Mouse (Mus musculus): ENCODE data around the gene H2-Ab1. TPM values are rescaled to one million over a fixed set of nuclear protein-coding genes. Genes with fewer than 3 reads are reported as not detected.
"Not testable (repeated sequence)": the region's sequence is repeated elsewhere in the genome, so short reads cannot be mapped to it uniquely, and the experiment has no call there.

Gene H2-Ab1
- total RNA-seq, 1 experiment = 1.9 TPM

DNA sequence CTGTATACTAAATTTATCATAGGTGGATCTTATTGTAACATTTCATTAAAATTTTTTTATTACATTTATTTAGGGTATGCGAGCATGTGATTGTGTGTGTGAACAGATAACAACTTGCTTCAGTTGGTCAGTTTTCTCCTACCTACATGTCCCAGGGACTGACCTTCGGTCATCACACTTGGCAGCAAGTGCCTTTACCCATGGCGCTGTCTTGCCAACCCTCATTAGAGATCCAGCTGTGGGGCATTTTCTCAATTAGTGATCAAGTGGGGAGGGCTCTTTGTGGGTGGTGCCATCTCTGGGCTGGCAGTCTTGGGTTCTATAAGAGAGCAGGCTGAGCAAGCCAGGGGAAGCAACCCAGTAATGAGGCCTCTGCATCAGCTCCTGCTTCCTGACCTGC, 32.7 kb upstream of the H2-Ab1 start:
- TF ChIP-seq ZNF384 (IDR thresholded peaks at IDR 0.05; ENCODE audit: low read depth, low read length) = no peak
- TF ChIP-seq ZC3H11A (IDR thresholded peaks at IDR 0.05; ENCODE audit: borderline replicate concordance, low read depth, low read length) = no peak
- no peak for TF ChIP-seq CHD2 (IDR thresholded peaks at IDR 0.05; ENCODE audit: low read depth, low read length)
- no peak for TF ChIP-seq HCFC1 (IDR thresholded peaks at IDR 0.05; ENCODE audit: borderline replicate concordance, insufficient read depth, low read length)
- no peak for TF ChIP-seq MAFK (IDR thresholded peaks at IDR 0.05; ENCODE audit: insufficient read depth, low read depth, low read length)
- DNase-seq (ENCODE audit: low read depth, low spot score) = no peak
- no peaks in the 10 kb centered on the region for H3K4me1 ChIP-seq (ENCODE audit: control insufficient read depth in 2 of 2, insufficient read depth in 2 of 2, low read length in 2 of 2, poor library complexity in 1 of 2)
- in situ Hi-C loops (cut with MboI; ENCODE audit: low sequenced_read_pairs in 2 of 2, unreplicated experiment in 2 of 2) = no loop called here
- H3K9me3 ChIP-seq (ENCODE audit: control insufficient read depth, insufficient read depth, low read depth, low read length) = peaks cover 9% of the 10 kb centered on the region; the same call in 1 of the 2 replicates
- no peaks in the 10 kb centered on the region for H3K36me3 ChIP-seq (ENCODE audit: control insufficient read depth, insufficient read depth, low read length, poor library complexity, severe bottlenecking)
- H3K9ac ChIP-seq (ENCODE audit: insufficient read depth, low read depth, low read length, poor library complexity, severe bottlenecking) = no peak overlapping the region
- H3K4me3 ChIP-seq (ENCODE audit: insufficient read depth in 1 of 2, low read depth in 1 of 2, low read length in 2 of 2, poor library complexity in 1 of 2, severe bottlenecking in 1 of 2) = no peak overlapping the region
- no peak overlapping the region for H3K27ac ChIP-seq (ENCODE audit: insufficient read depth, low read depth, low read length, poor library complexity, severe bottlenecking)

DNA sequence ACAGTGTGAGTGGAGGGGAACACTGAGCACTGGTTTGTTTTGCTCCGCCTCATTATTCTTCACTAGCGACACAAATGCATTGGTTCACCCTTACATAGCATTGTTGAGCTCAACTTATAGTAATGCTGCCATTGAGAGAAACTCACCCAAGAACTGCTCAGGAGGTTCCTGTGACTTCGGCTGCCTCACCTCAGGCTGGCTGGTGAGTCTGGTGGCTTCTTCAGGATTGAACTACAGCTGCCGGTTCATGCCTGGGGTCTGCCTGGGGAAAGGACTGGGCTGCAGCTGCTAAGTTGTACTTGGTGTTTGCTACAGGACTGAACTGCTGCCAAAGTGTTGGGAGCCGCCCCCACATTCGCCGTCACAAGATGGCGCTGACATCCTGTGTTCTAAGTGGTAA, 32.1 kb upstream of the H2-Ab1 start:
- H3K36me3 ChIP-seq (ENCODE audit: control insufficient read depth, insufficient read depth, low read length, poor library complexity, severe bottlenecking) = no peaks in the 10 kb centered on the region
- H3K27ac ChIP-seq (ENCODE audit: insufficient read depth, low read depth, low read length, poor library complexity, severe bottlenecking) = no peak overlapping the region
- in situ Hi-C loops (cut with MboI; ENCODE audit: low sequenced_read_pairs in 2 of 2, unreplicated experiment in 2 of 2) = no loop called here
- no peaks in the 10 kb centered on the region for H3K4me1 ChIP-seq (ENCODE audit: control insufficient read depth in 2 of 2, insufficient read depth in 2 of 2, low read length in 2 of 2, poor library complexity in 1 of 2)
- DNase-seq (ENCODE audit: low read depth, low spot score) = no peak
- no peak overlapping the region for H3K9ac ChIP-seq (ENCODE audit: insufficient read depth, low read depth, low read length, poor library complexity, severe bottlenecking)
- H3K9me3 ChIP-seq (ENCODE audit: control insufficient read depth, insufficient read depth, low read depth, low read length) = peaks cover 9% of the 10 kb centered on the region; the same call in 1 of the 2 replicates
- TF ChIP-seq ZNF384 (IDR thresholded peaks at IDR 0.05; ENCODE audit: low read depth, low read length) (no peak), MAFK (IDR thresholded peaks at IDR 0.05; ENCODE audit: insufficient read depth, low read depth, low read length) (no peak), CHD2 (IDR thresholded peaks at IDR 0.05; ENCODE audit: low read depth, low read length) (no peak), ZC3H11A (IDR thresholded peaks at IDR 0.05; ENCODE audit: borderline replicate concordance, low read depth, low read length) (no peak), HCFC1 (IDR thresholded peaks at IDR 0.05; ENCODE audit: borderline replicate concordance, insufficient read depth, low read length) (no peak)
- H3K4me3 ChIP-seq (ENCODE audit: insufficient read depth in 1 of 2, low read depth in 1 of 2, low read length in 2 of 2, poor library complexity in 1 of 2, severe bottlenecking in 1 of 2) = no peak overlapping the region

DNA sequence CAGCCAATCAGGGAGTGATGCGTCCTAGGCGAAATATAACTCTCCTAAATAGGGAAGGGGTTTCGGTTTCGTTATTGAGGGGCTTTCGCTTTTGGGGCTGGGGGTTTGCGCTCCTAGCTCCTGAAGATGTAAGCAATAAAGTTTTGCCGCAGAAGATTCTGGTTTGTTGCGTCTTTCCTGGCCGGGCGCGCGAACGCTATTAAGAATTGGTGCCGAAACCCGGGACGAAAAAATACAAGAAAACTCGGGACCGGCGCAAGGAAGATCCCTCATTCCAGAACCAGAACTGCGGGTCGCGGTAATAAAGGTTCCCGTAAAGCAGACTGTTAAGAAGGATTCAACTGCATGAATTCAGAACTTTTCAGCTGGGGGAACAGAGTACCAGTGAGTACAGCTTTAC, 31.6 kb upstream of the H2-Ab1 start:
- in situ Hi-C loops (cut with MboI; ENCODE audit: low sequenced_read_pairs in 2 of 2, unreplicated experiment in 2 of 2); H3K9me3 ChIP-seq (ENCODE audit: control insufficient read depth, insufficient read depth, low read depth, low read length); H3K36me3 ChIP-seq (ENCODE audit: control insufficient read depth, insufficient read depth, low read length, poor library complexity, severe bottlenecking); DNase-seq (ENCODE audit: low read depth, low spot score); H3K4me1 ChIP-seq (ENCODE audit: control insufficient read depth in 2 of 2, insufficient read depth in 2 of 2, low read length in 2 of 2, poor library complexity in 1 of 2); H3K4me3 ChIP-seq (ENCODE audit: insufficient read depth in 1 of 2, low read depth in 1 of 2, low read length in 2 of 2, poor library complexity in 1 of 2, severe bottlenecking in 1 of 2); H3K9ac ChIP-seq (ENCODE audit: insufficient read depth, low read depth, low read length, poor library complexity, severe bottlenecking); H3K27ac ChIP-seq (ENCODE audit: insufficient read depth, low read depth, low read length, poor library complexity, severe bottlenecking): not testable (repeated sequence)

DNA sequence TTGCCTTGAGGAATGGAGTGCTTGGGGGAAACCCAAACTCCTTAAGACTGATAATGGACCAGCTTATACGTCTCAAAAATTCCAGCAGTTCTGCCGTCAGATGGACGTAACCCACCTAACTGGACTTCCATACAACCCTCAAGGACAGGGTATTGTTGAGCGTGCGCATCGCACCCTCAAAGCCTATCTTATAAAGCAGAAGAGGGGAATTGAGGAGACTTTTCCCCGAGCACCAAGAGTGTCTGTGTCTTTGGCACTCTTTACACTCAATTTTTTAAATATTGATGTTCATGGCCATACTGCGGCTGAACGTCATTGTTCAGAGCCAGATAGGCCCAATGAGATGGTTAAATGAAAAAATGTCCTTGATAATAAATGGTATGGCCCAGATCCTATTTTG, 26.5 kb upstream of the H2-Ab1 start:
- H3K4me1 ChIP-seq (ENCODE audit: control insufficient read depth in 2 of 2, insufficient read depth in 2 of 2, low read length in 2 of 2, poor library complexity in 1 of 2); DNase-seq (ENCODE audit: low read depth, low spot score); H3K4me3 ChIP-seq (ENCODE audit: insufficient read depth in 1 of 2, low read depth in 1 of 2, low read length in 2 of 2, poor library complexity in 1 of 2, severe bottlenecking in 1 of 2); H3K36me3 ChIP-seq (ENCODE audit: control insufficient read depth, insufficient read depth, low read length, poor library complexity, severe bottlenecking); in situ Hi-C loops (cut with MboI; ENCODE audit: low sequenced_read_pairs in 2 of 2, unreplicated experiment in 2 of 2); H3K27ac ChIP-seq (ENCODE audit: insufficient read depth, low read depth, low read length, poor library complexity, severe bottlenecking); H3K9ac ChIP-seq (ENCODE audit: insufficient read depth, low read depth, low read length, poor library complexity, severe bottlenecking): not testable (repeated sequence)
- peaks cover 17% of the 10 kb centered on the region for H3K9me3 ChIP-seq (ENCODE audit: control insufficient read depth, insufficient read depth, low read depth, low read length)

DNA sequence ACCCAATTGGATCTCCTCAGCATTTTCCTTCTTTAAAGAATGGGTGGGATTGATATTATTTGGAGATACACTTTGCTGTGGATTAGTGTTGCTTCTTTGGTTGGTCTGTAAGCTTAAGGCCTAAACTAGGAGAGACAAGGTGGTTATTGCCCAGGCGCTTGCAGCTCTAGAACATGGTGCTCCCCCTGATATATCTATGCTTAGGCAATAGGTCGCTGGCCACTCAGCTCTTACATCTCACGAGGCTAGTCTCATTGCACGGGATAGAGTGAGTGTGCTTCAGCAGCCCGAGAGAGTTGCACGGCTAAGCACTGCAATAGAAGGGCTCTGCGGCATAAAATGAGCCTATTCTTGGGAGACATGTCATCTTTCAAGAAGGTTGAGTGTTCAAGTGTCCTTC, 25.5 kb upstream of the H2-Ab1 start:
- in situ Hi-C loops (cut with MboI; ENCODE audit: low sequenced_read_pairs in 2 of 2, unreplicated experiment in 2 of 2); H3K27ac ChIP-seq (ENCODE audit: insufficient read depth, low read depth, low read length, poor library complexity, severe bottlenecking): not testable (repeated sequence)

More for the DNA sequence above, 25.5 kb upstream of the H2-Ab1 start:
- not testable (repeated sequence) for DNase-seq (ENCODE audit: low read depth, low spot score); H3K4me3 ChIP-seq (ENCODE audit: insufficient read depth in 1 of 2, low read depth in 1 of 2, low read length in 2 of 2, poor library complexity in 1 of 2, severe bottlenecking in 1 of 2); H3K36me3 ChIP-seq (ENCODE audit: control insufficient read depth, insufficient read depth, low read length, poor library complexity, severe bottlenecking); H3K9ac ChIP-seq (ENCODE audit: insufficient read depth, low read depth, low read length, poor library complexity, severe bottlenecking); H3K4me1 ChIP-seq (ENCODE audit: control insufficient read depth in 2 of 2, insufficient read depth in 2 of 2, low read length in 2 of 2, poor library complexity in 1 of 2)
- H3K9me3 ChIP-seq (ENCODE audit: control insufficient read depth, insufficient read depth, low read depth, low read length) = peaks cover 20% of the 10 kb centered on the region

Data from ES-E14 (cell line).